Mouse (Mus musculus) limb, embryonic 10.5 days (tissue): ENCODE data around the gene Nsrp1. TPM values are rescaled to one million over a fixed set of nuclear protein-coding genes. Genes with fewer than 3 reads are reported as not detected.
"Not testable (repeated sequence)": the region's sequence is repeated elsewhere in the genome, so short reads cannot be mapped to it uniquely, and the experiment has no call there.

Experiments
- DNase-seq: peaks from one replicate; pipeline ENCODE4 v3.0.0-alpha.2; 2017; ENCODE audit warnings: low spot score
- H3K27ac ChIP-seq: fragments of 300-500 bp; sonication (generic); 2 replicates; pipeline ENCODE4 v1.5.1; 2016; ENCODE audit warnings: mild to moderate bottlenecking
- H3K27me3 ChIP-seq: fragments of 300-500 bp; sonication (generic); 2 replicates; pipeline ENCODE4 v1.6.1; 2016; ENCODE audit warnings: low read depth, mild to moderate bottlenecking; ENCODE audit not compliant: poor library complexity, severe bottlenecking
- H3K36me3 ChIP-seq: fragments of 300-500 bp; sonication (generic); 2 replicates; pipeline ENCODE4 v1.6.1; 2016; ENCODE audit warnings: mild to moderate bottlenecking, moderate library complexity
- H3K4me1 ChIP-seq: fragments of 300-500 bp; sonication (generic); 2 replicates; pipeline ENCODE4 v1.6.1; 2016
- H3K4me3 ChIP-seq: fragments of 300-500 bp; sonication (generic); 2 replicates; pipeline ENCODE4 v1.5.1; 2016; ENCODE audit warnings: mild to moderate bottlenecking, moderate library complexity
- H3K9me3 ChIP-seq: fragments of 300-500 bp; sonication (generic); replicated peaks from 2 replicates; pipeline ENCODE4 v1.6.1; 2016; ENCODE audit warnings: mild to moderate bottlenecking
- WGBS: fragments of 180-500 bp; shearing (Covaris S2); methylation state at CpG from one replicate; pipeline ENCODE4 v1.1.7; 2016; 5-methylcytosine and 5-hydroxymethylcytosine counted together
- polyA plus RNA-seq: library from polyadenylated mRNA; unstranded; fragments of >200 nt; fragmentation: Nextera tagmentation; extraction: Ambion mirVana; gene quantifications from 2 replicates; pipeline ENCODE4 v1.2.1, GENCODE M21; 2016

The Nsrp1 gene
- polyA plus RNA-seq, 1 experiment from 2014 or later: 64.2 TPM

DNA sequence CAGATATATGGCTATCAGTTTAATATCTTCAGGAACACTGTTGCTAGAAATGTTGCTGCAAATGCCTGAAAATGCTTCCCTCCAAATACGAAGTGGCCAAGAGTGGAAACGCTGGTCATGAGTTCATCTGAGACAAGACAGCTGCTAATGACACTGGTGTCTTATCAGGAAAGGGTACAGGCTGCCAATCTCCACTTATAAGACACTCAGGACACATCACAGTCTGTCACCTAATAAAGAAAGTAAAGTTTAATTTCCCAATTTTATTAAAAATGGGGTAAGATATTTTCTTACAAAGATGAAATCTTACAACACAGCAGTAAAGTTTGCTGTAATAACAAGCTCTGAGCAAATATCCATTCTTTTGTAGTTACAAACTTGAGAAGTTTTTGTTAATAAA, 10.9 kb upstream of the Nsrp1 start:
- H3K27me3 ChIP-seq: no peaks in the 10 kb centered on the region
- 83% methylated on average over 2 of the region's 2 CpGs for WGBS
- H3K9me3 ChIP-seq: no peaks in the 10 kb centered on the region
- H3K36me3 ChIP-seq: no peaks in the 10 kb centered on the region
- H3K4me3 ChIP-seq: no peak overlapping the region
- no peak for DNase-seq
- H3K4me1 ChIP-seq: peaks cover 7% of the 10 kb centered on the region; the same call in 1 of the 2 replicates
- H3K27ac ChIP-seq: no peak overlapping the region

DNA sequence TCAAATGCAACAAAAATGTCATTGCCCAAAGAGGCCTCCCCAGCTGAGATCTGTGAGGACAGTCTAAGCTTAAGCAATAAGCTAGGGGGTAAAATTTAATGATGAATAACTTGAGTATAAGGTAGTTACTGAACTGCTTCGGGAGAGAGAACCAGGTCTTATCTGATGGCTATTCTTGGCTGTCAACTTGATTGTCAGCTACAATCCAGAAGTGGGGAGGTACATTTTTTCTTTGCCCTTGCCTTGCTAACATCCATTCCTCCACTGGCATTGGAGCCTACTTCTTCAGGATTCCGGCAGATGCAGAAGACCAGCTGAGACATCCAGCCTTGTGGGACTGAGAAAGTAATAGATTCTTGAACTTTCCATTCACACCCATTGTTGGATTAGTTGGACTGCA, 8.8 kb upstream of the Nsrp1 start:
- WGBS: 84% methylated on average over 2 of the region's 2 CpGs
- H3K9me3 ChIP-seq: no peaks in the 10 kb centered on the region
- H3K4me1 ChIP-seq: no peaks in the 10 kb centered on the region

DNA sequence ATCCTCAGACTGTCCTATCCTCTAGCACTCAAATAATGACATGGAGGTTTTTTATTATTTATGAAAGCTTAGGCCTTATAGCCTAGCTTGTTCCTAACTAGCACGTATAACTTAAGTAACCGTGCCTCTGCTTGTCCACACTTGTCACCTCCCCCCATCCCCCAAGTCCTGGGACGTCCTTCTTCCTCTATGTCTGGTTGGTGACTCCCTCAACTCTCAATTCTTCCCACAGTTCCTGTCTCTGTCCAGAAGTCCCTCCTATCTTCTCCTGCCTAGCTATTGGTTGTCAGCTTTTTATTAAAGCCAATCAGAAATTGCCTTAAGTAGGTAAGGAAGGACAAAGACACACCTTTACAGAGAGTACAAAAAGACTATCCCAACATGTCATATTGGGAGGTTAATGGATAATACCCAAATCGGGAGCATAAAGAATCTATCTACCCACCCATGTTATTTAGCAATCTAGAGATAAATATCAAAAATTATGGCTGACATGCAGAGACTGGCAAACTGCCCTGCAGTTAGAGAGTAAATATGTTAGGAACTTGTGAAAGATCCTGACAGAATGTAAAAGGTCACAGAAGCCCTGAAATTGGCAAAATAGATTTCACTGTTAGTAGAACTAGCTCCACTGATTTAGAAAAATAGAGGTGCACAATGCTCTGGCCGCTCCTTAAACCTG, 5.9 kb upstream of the Nsrp1 start:
- Histone ChIP-seq H3K9me3 (no peaks in the 10 kb centered on the region), H3K4me1 (no peaks in the 10 kb centered on the region), H3K4me3 (no peak overlapping the region), H3K36me3 (no peaks in the 10 kb centered on the region), H3K27me3 (0 out of 2 replicates have a peak, but pooled peaks cover 12% of the 10 kb centered on the region), H3K27ac (no peak overlapping the region)
- 63% methylated on average over 5 of the region's 5 CpGs for WGBS
- DNase-seq: no peak

More for the DNA sequence above, 8.8 kb upstream of the Nsrp1 start:
- Histone ChIP-seq H3K27ac (no peak overlapping the region), H3K36me3 (no peaks in the 10 kb centered on the region), H3K27me3 (0 out of 2 replicates have a peak, but pooled peaks cover 5% of the 10 kb centered on the region), H3K4me3 (no peak overlapping the region)
- no peak for DNase-seq

DNA sequence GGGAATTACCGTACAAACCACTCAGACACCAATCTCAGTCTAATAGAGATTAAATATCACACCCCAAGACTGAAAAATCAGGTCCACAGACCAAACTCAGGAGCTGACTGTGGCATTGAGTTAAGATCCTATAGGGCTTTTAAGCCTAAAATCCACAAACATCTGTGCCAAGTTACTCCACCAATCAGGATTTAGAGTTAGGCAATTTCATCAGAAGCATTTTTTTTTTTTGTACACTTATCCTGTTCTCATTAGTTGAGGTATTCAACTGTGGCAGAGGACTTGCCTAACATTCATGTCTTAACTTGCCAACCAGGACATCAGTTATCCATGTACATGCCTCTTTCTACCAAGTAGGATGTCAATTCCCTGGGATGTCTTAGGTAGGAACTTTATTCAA, 1.1 kb upstream of the Nsrp1 start:
- WGBS: 92% methylated on average over 1 of the region's 1 CpGs
- peaks cover 9% of the 10 kb centered on the region; the same call in 1 of the 2 replicates for H3K4me1 ChIP-seq
- no peak overlapping the region for H3K27ac ChIP-seq
- H3K36me3 ChIP-seq: peaks cover 19% of the 10 kb centered on the region
- no peak overlapping the region for H3K4me3 ChIP-seq
- DNase-seq: no peak
- H3K9me3 ChIP-seq: no peaks in the 10 kb centered on the region
- 0 out of 2 replicates have a peak, but pooled peaks cover 12% of the 10 kb centered on the region for H3K27me3 ChIP-seq

DNA sequence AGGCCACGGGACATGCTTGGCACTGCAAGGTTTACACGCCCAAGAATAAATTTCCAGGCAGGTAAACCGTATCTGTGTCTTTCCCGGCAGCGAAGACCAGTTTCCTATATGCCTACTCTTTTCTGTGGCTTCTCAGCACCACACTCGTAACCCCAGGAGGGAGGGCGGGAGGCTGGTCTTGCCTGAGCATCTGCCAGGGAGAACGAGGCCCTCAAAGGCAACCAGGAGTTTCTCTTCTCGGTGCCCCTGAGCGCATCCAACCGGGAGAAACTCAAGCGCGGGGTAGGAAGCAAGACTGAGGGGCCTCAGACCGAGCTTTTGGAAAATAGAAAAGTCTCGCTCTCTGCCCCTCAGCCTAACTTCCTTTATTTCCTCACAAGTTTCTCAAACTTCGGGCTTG, 443 bp downstream of the Nsrp1 start:
- H3K4me1 ChIP-seq: peaks cover 9% of the 10 kb centered on the region; the same call in 1 of the 2 replicates
- 0 out of 2 replicates have a peak, but pooled peaks cover 12% of the 10 kb centered on the region for H3K27me3 ChIP-seq
- H3K36me3 ChIP-seq: peaks cover 35% of the 10 kb centered on the region
- DNase-seq: no peak
- H3K9me3 ChIP-seq: no peaks in the 10 kb centered on the region
- 4% methylated on average over 16 of the region's 16 CpGs for WGBS
- peak overlapping the region; percentile 86 for H3K4me3 ChIP-seq
- H3K27ac ChIP-seq: peak overlapping the region; percentile 94

DNA sequence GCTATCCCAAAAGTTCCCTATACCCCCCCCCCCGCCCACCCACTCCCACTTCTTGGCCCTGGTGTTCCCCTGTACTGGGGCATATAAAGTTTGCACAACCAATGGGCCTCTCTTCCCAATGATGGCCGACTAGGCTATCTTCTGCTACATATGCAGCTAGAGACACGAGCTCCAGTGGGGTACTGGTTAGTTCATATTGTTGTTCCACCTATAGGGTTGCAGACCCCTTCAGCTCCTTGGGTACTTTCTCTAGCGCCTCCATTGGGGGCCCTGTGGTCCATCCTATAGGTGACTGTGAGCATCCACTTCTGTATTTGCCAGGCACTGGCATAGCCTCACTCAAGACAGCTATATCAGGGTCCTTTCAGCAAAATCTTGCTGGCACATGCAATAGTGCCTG, 904 bp downstream of the Nsrp1 start:
- peak overlapping the region; percentile 86 for H3K4me3 ChIP-seq
- not testable (repeated sequence) for H3K9me3 ChIP-seq, DNase-seq, H3K4me1 ChIP-seq
- peaks cover 38% of the 10 kb centered on the region for H3K36me3 ChIP-seq
- 67% methylated on average over 4 of the region's 4 CpGs for WGBS
- peak overlapping the region; percentile 94 for H3K27ac ChIP-seq
- 0 out of 2 replicates have a peak, but pooled peaks cover 11% of the 10 kb centered on the region for H3K27me3 ChIP-seq

DNA sequence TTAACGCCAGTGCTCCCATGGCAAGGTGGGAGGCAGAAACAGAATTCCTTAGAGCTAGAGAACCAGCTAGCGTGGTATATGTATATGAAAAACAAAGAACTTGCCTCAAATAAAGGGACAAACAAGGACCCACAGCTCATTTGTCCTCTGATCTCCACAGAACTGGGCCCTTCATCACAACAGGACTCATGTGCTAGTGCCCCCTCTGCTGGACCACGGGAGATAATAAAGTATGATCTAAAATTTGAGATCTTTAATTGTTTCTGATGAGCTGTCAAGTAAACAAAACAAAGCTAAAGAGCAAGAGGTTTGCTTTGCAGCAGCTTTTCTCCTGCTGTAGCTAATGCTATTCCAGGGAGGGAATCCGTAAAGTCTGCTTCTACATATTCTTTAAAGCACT, 7.5 kb downstream of the Nsrp1 start:
- H3K9me3 ChIP-seq: no peaks in the 10 kb centered on the region
- DNase-seq: no peak
- 86% methylated on average over 4 of the region's 4 CpGs for WGBS
- no peak overlapping the region for H3K27ac ChIP-seq
- H3K4me1 ChIP-seq: no peaks in the 10 kb centered on the region
- no peak overlapping the region for H3K4me3 ChIP-seq
- H3K36me3 ChIP-seq: peaks cover 71% of the 10 kb centered on the region
- H3K27me3 ChIP-seq: no peaks in the 10 kb centered on the region

DNA sequence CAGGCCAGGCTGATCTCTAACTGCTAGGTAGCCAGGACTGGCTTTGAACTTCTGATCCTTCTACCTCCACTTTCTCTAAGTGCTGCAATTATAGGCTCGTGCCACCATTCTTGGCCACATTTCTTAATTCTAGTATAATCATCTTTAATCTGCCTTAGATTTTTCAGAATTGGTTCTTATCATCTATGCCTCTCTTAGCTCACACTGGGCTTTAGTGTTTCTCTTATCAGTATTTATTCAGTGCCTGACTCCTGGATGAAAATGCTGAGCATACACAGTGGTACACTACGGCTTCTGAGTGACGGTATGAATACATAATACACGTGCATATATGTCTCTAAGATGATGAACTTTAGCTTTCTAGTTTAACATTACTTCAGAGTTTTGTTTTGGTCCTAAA, 9.4 kb downstream of the Nsrp1 start:
- Histone ChIP-seq H3K4me3 (no peak overlapping the region), H3K36me3 (peaks cover 67% of the 10 kb centered on the region), H3K27me3 (no peaks in the 10 kb centered on the region), H3K27ac (no peak overlapping the region), H3K9me3 (no peaks in the 10 kb centered on the region), H3K4me1 (no peaks in the 10 kb centered on the region)
- 99% methylated on average over 4 of the region's 4 CpGs for WGBS
- no peak for DNase-seq

DNA sequence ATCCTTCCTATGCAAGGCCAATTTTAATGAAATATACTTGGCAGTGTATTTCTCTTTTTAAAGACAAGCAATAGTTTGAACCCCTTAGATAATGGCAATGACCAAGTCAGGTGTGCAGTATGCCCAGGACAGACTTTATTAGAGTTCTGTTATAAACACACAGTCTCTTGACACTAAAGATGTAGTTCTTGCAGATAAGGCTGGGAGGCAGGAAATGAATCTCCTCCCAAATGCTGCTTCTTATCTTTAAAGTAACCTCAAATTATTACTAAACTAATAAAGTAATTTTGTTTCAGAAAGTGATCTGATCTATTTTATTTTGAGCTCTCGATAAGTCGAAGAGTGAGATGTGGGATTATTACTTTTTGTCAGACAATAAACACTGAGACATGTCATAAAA, 14.8 kb downstream of the Nsrp1 start:
- H3K4me1 ChIP-seq: no peaks in the 10 kb centered on the region
- no peak overlapping the region for H3K27ac ChIP-seq
- 94% methylated on average over 2 of the region's 2 CpGs for WGBS
- peaks cover 35% of the 10 kb centered on the region for H3K36me3 ChIP-seq
- H3K9me3 ChIP-seq: no peaks in the 10 kb centered on the region
- H3K4me3 ChIP-seq: no peak overlapping the region
- DNase-seq: no peak
- H3K27me3 ChIP-seq: no peaks in the 10 kb centered on the region

DNA sequence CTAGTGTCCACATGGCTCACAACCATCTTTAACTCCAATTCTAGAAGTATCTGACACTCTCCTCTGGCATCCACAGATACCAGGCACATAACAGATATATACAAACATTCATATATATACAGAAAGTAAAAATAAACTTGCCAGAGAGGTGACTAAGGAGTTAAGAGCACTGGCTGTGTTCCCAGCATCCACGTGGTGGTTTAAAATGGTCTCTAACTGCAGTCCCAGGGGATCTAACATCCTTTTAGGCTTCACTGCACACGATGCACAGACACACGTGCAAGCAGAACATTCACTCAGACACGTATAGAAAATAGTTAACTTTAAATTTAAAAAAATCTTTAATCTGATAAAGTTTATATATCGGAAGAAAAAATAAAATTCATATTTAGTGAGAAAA, 16.3 kb downstream of the Nsrp1 start:
- Histone ChIP-seq H3K27ac (no peak overlapping the region), H3K4me1 (no peaks in the 10 kb centered on the region), H3K9me3 (no peaks in the 10 kb centered on the region), H3K36me3 (peaks cover 29% of the 10 kb centered on the region), H3K27me3 (no peaks in the 10 kb centered on the region), H3K4me3 (no peak overlapping the region)
- DNase-seq: no peak
- WGBS: 90% methylated on average over 5 of the region's 5 CpGs

DNA sequence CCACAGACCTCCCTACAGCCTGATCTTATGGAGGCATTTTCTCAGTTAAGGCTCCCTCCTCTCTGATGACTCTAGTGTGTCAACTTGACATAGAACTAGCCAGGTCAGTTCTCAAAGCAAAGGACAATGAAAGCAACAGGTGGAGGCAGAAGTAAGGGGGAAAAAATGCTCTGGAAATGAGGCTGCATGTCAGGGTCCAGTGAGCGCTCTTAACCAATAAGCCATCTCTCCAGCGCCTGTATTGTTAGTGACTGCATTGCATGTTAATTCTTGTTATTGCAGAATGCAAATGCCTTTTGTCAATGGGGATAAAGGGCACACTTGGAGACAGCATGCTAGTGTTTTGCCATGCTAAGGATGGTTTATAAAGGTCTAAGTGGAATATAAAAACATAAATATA, 35.4 kb downstream of the Nsrp1 start:
- no peak for DNase-seq
- WGBS: 85% methylated on average over 2 of the region's 2 CpGs
- Histone ChIP-seq H3K36me3 (peaks cover 34% of the 10 kb centered on the region), H3K9me3 (no peaks in the 10 kb centered on the region), H3K4me3 (no peak overlapping the region), H3K4me1 (0 out of 2 replicates have a peak, but pooled peaks cover 5% of the 10 kb centered on the region), H3K27ac (no peak overlapping the region), H3K27me3 (no peaks in the 10 kb centered on the region)

DNA sequence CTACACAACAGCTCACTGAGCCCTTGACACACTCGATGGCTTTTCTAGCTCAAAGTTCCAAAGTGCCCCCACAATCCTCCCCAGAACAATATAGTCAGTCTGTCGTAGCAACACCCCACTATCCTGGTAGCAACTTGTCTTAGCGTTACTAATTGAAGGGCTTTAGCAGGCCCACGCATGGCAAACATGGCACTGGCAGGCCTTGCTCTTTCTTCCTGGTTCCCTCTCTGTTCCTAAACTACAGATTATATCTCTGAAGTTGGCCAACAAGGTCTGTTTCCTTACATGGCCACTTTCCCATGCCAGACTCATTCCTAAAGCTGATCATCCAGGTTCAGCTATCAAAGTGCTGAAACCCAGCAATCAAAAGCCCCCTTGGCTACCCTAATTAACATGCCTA, 36.3 kb downstream of the Nsrp1 start:
- H3K4me1 ChIP-seq: 0 out of 2 replicates have a peak, but pooled peaks cover 5% of the 10 kb centered on the region
- 87% methylated on average over 4 of the region's 4 CpGs for WGBS
- H3K4me3 ChIP-seq: no peak overlapping the region
- no peaks in the 10 kb centered on the region for H3K9me3 ChIP-seq
- peaks cover 25% of the 10 kb centered on the region for H3K36me3 ChIP-seq
- no peak for DNase-seq
- no peak overlapping the region for H3K27ac ChIP-seq
- no peaks in the 10 kb centered on the region for H3K27me3 ChIP-seq

DNA sequence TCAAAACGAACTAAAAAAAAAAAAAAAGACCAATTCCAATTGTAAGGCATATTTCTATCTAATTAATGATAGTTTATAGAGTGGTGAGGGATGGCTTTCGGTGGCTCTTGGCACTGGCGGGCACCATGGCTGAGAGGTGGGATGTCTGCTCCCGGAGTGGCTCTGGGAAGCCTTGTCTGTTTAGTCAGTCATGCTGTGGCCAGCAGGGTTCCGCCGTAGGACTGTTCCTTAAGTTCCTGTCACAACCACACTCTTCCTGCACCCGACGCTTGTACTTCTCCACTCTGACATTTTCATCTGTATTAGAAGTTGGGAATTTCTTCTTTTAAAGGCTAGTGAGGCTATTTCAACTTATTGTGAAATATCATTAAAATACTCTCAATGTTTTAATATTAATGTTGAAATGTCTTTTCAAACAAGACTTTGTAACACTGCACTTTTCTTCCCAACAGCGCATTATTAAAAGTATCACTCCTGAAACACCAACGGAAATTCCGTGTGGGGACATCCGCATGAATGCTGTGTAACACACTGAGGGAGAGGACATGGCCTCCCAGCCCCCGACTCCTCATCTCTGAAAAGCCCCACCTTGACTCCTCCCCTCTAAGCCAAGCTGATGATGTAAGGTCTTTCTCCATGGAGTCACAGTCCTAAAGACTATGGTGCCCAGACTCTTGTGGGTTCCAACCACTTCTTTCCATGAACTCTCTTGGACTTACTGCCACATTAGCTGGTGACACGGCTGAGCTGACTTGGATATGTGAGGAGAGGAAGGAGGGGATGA, 46.9 kb downstream of the Nsrp1 start:
- no peaks in the 10 kb centered on the region for H3K9me3 ChIP-seq
- H3K4me1 ChIP-seq: no peaks in the 10 kb centered on the region
- H3K36me3 ChIP-seq: no peaks in the 10 kb centered on the region
- H3K27ac ChIP-seq: no peak overlapping the region
- WGBS: 84% methylated on average over 14 of the region's 14 CpGs
- no peaks in the 10 kb centered on the region for H3K27me3 ChIP-seq
- DNase-seq: no peak
- H3K4me3 ChIP-seq: no peak overlapping the region
